Mouse (Mus musculus) hindbrain, postnatal 0 days (tissue): Measurements from ENCODE around the gene Ap5z1. TPM values are rescaled to one million over a fixed set of nuclear protein-coding genes. Genes with fewer than 3 reads are reported as not detected.

ENCODE experiments used
- ATAC-seq: fragments of 200-750 bp; cut with Nextera tagmentation; 2 replicates; pipeline ENCODE4 v1.8.0; 2017; ENCODE audit warnings: mild to moderate bottlenecking, moderate TSS enrichment, moderate library complexity
- DNase-seq: peaks from one replicate; pipeline ENCODE4 v3.0.0-alpha.2; 2015; ENCODE audit warnings: low spot score
- H3K27ac ChIP-seq: fragments of 300-500 bp; sonication (generic); 2 replicates; pipeline ENCODE4 v1.5.1; 2014; ENCODE audit warnings: mild to moderate bottlenecking
- H3K27me3 ChIP-seq: fragments of 300-500 bp; sonication (generic); 2 replicates; pipeline ENCODE4 v1.6.1; 2014; ENCODE audit warnings: low read length, mixed read lengths; ENCODE audit not compliant: insufficient read depth
- H3K36me3 ChIP-seq: fragments of 300-500 bp; sonication (generic); 2 replicates; pipeline ENCODE4 v1.6.1; 2014; ENCODE audit warnings: low read length, mixed read lengths; ENCODE audit not compliant: insufficient read depth
- H3K4me1 ChIP-seq: fragments of 300-500 bp; sonication (generic); 2 replicates; pipeline ENCODE4 v1.6.1; 2014; ENCODE audit warnings: antibody characterized with exemption, low read length, mixed read lengths; ENCODE audit not compliant: insufficient read depth
- H3K4me2 ChIP-seq: fragments of 300-500 bp; sonication (generic); 2 replicates; pipeline ENCODE4 v1.6.1; 2014; ENCODE audit warnings: low read depth, mild to moderate bottlenecking, low read length, moderate library complexity, mixed read lengths
- H3K4me3 ChIP-seq: fragments of 300-500 bp; sonication (generic); 2 replicates; pipeline ENCODE4 v1.5.1; 2014; ENCODE audit warnings: low read length
- H3K9ac ChIP-seq: fragments of 300-500 bp; sonication (generic); replicated peaks from 2 replicates; pipeline ENCODE4 v1.6.1; 2014; ENCODE audit warnings: mild to moderate bottlenecking, low read length, moderate library complexity, mixed read lengths
- H3K9me3 ChIP-seq: fragments of 300-500 bp; sonication (generic); 2 replicates; pipeline ENCODE4 v1.6.1; 2016; ENCODE audit warnings: low read length, mixed read lengths
- CTCF ChIP-seq: IDR thresholded peaks from 2 replicates; pipeline ENCODE4 v1.5.1; 2016; ENCODE audit warnings: antibody characterized with exemption, control low read depth, low read depth
- WGBS: fragments of 180-500 bp; shearing (Covaris S2); extraction: QIAGEN DNeasy Blood & Tissue Kit; methylation state at CpG from one replicate; pipeline ENCODE4 v1.1.7; 2014; 5-methylcytosine and 5-hydroxymethylcytosine counted together
- polyA plus RNA-seq: library from polyadenylated mRNA; unstranded; fragments of >200 nt; fragmentation: Nextera tagmentation; extraction: Ambion mirVana; gene quantifications from 2 replicates; pipeline ENCODE4 v1.2.1, GENCODE M21; 2015
- total RNA-seq: library from RNA; depleted of rRNA; stranded (reverse); fragments of >200 nt; gene quantifications from 2 replicates; pipeline ENCODE4 v1.2.3, GENCODE M21; 2014

The Ap5z1 gene
- total and polyA plus RNA-seq, 2 experiments from 2014 or later, result 7.5 to 22.1 TPM

DNA sequence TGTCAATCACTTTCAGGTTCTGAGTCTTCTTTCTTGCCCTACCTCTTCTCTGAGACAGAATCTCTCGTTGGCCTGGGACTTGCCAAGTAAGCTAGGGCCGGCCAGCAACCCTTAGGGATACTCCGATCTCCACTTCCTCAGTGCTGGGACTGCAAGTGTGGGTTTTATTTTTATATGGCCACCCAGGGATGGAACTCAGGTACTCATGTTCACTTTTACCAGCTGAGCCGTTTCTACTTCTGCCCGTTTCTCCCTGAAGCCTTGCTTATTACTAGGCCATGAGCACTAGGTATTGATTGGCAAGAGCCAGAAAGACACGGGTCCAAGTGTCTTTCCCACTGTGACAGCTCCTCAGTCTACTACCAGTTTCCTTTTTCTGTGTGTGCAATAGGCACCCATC, 733 bp upstream of the Ap5z1 start:
- no peak for ATAC-seq
- H3K27ac ChIP-seq, result peak overlapping the region; percentile 87
- peak overlapping the region; percentile 51; the same call in 1 of the 2 replicates for H3K9ac ChIP-seq
- no peaks in the 10 kb centered on the region for H3K27me3 ChIP-seq
- peaks cover 5% of the 10 kb centered on the region for H3K4me1 ChIP-seq
- no peaks in the 10 kb centered on the region for H3K9me3 ChIP-seq
- H3K36me3 ChIP-seq, result peaks cover 15% of the 10 kb centered on the region
- peak overlapping the region; percentile 80 for H3K4me2 ChIP-seq
- WGBS, result 83% methylated on average over 6 of the region's 6 CpGs
- no peak for DNase-seq
- H3K4me3 ChIP-seq, result peak overlapping the region; percentile 50
- no peak for TF ChIP-seq CTCF

DNA sequence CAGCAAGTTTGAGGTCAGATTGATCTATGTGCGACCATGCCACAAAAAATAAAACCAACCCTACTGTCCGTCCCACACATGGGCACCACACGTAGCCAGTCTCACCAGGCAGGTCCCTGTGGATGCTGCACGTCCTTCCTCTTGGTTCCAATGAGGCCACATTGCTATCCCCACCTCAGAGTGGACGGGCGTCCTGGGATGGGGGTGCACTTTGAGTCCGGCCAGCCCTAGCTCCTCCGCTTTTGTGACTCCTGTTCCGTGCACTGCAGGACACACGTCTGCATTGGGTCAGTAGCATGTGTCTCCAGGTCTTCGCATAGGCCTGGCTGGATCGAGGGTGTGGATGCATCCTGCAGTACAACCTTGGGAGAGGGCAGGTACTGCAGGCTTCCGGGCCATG, 4.6 kb downstream of the Ap5z1 start:
- H3K27ac ChIP-seq, result no peak overlapping the region
- no peak overlapping the region for H3K4me3 ChIP-seq
- DNase-seq, result no peak
- no peak overlapping the region for H3K9ac ChIP-seq
- H3K4me2 ChIP-seq, result no peak overlapping the region
- 96% methylated on average over 13 of the region's 13 CpGs for WGBS
- H3K4me1 ChIP-seq, result peaks cover 1% of the 10 kb centered on the region
- peaks cover 9% of the 10 kb centered on the region; the same call in 1 of the 2 replicates for H3K36me3 ChIP-seq
- TF ChIP-seq CTCF, result no peak
- no peaks in the 10 kb centered on the region for H3K9me3 ChIP-seq
- ATAC-seq, result no peak
- H3K27me3 ChIP-seq, result no peaks in the 10 kb centered on the region

DNA sequence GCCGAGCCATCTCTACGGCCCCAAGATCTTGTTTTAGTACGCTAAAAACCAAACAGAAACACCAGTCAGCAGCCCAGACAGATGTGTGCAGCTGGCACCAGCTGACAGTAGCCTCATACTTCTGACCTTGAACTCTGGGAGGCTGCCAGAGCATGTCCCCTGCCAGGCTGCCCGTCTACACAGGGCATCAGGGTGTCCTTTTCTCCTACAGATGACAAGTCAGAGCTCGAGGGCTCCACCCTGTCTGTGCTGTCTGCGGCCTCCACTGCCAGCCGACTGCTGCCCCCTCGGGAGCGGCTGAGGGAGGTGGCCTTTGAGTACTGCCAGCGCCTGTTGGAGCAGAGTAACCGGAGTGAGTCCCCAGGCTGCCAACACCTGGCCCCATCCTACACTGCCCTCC, 6.1 kb downstream of the Ap5z1 start:
- TF ChIP-seq CTCF, result no peak
- Histone ChIP-seq H3K4me2 (no peak overlapping the region), H3K27me3 (no peaks in the 10 kb centered on the region), H3K4me1 (no peaks in the 10 kb centered on the region; the same call in 1 of the 2 replicates), H3K36me3 (peaks cover 9% of the 10 kb centered on the region; the same call in 1 of the 2 replicates), H3K4me3 (no peak overlapping the region), H3K9me3 (no peaks in the 10 kb centered on the region), H3K9ac (no peak overlapping the region), H3K27ac (no peak overlapping the region)
- 88% methylated on average over 11 of the region's 11 CpGs for WGBS
- ATAC-seq (no peak), DNase-seq (no peak)

DNA sequence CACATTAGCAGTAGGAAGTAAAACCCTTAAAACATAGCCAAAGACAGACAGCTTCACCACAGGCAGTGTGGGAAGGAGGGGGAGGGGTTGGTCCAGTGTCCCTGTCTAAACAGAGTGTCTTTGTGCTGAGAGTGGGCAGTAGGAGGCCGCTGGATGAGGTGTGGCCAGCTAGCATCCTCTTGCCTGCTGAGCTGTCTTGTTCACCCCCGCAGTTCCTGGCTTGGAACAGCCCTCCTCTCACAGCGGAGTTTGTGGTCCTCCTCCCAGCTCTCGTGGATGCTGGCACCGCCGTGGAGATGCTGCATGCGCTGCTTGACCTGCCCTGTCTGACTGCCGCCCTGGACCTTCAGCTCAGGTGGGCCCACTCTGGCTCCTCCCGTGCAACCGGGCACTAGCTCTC, 10.0 kb downstream of the Ap5z1 start:
- Histone ChIP-seq H3K27ac (peak overlapping the region; percentile 45; the same call in 1 of the 2 replicates), H3K4me1 (no peaks in the 10 kb centered on the region), H3K36me3 (0 out of 2 replicates have a peak, but pooled peaks cover 6% of the 10 kb centered on the region), H3K4me2 (no peak overlapping the region), H3K9me3 (no peaks in the 10 kb centered on the region), H3K27me3 (no peaks in the 10 kb centered on the region), H3K4me3 (no peak overlapping the region), H3K9ac (no peak overlapping the region)
- 31% methylated on average over 10 of the region's 10 CpGs for WGBS
- peak; percentile 78 for ATAC-seq
- TF ChIP-seq CTCF, result no peak
- DNase-seq, result peak; percentile 60

DNA sequence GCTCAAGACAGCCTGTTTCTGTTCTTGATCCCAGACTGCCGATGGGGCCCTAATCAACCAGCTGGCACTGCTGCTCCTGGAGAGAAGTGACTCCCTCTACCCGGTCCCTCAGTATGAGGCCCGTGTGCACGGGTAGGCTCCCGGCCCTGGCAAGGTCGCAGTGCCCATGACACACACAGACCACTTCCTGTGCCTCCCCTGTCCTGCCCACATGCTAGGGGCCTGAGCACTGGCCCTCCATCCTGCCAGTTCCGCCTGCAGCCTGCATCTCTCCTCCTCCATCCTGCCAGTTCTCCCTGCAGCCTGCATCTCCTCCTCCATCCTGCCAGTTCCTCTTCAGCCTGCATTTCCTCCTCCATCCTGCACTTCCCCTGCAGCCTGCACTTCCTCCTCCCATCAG, 11.9 kb downstream of the Ap5z1 start:
- ATAC-seq (no peak), DNase-seq (no peak)
- H3K27me3 ChIP-seq, result no peaks in the 10 kb centered on the region
- H3K9me3 ChIP-seq, result no peaks in the 10 kb centered on the region
- H3K27ac ChIP-seq, result no peak overlapping the region
- H3K4me1 ChIP-seq, result no peaks in the 10 kb centered on the region
- TF ChIP-seq CTCF, result no peak
- no peak overlapping the region for H3K9ac ChIP-seq
- H3K4me2 ChIP-seq, result no peak overlapping the region
- H3K4me3 ChIP-seq, result no peak overlapping the region
- 86% methylated on average over 7 of the region's 7 CpGs for WGBS
- 0 out of 2 replicates have a peak, but pooled peaks cover 6% of the 10 kb centered on the region for H3K36me3 ChIP-seq

DNA sequence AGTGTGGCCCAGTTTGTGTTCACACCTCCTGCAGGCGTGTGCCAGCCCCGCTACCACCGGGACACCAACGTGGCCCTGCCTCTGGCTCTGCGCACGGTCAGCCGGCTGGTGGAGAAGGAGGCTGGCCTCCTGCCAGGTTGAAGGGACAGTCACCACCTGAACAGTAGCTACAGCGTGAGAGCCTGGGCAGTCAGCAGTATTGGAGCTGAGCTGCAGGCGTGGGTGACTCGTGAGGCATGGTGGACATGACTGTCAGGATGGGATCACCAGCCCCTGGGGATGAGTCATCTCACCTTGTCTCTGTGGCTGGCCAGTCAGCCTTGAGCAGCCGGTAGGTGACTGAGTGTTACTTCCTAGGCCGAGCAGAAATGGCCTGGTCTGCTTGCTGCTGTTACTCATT, 13.6 kb downstream of the Ap5z1 start:
- ATAC-seq, result no peak
- no peaks in the 10 kb centered on the region for H3K9me3 ChIP-seq
- DNase-seq, result no peak
- no peak overlapping the region for H3K4me2 ChIP-seq
- no peak overlapping the region for H3K27ac ChIP-seq
- TF ChIP-seq CTCF, result no peak
- H3K9ac ChIP-seq, result no peak overlapping the region
- no peaks in the 10 kb centered on the region for H3K27me3 ChIP-seq
- H3K4me3 ChIP-seq, result no peak overlapping the region
- H3K36me3 ChIP-seq, result 0 out of 2 replicates have a peak, but pooled peaks cover 6% of the 10 kb centered on the region
- H3K4me1 ChIP-seq, result no peaks in the 10 kb centered on the region
- 74% methylated on average over 12 of the region's 12 CpGs for WGBS

DNA sequence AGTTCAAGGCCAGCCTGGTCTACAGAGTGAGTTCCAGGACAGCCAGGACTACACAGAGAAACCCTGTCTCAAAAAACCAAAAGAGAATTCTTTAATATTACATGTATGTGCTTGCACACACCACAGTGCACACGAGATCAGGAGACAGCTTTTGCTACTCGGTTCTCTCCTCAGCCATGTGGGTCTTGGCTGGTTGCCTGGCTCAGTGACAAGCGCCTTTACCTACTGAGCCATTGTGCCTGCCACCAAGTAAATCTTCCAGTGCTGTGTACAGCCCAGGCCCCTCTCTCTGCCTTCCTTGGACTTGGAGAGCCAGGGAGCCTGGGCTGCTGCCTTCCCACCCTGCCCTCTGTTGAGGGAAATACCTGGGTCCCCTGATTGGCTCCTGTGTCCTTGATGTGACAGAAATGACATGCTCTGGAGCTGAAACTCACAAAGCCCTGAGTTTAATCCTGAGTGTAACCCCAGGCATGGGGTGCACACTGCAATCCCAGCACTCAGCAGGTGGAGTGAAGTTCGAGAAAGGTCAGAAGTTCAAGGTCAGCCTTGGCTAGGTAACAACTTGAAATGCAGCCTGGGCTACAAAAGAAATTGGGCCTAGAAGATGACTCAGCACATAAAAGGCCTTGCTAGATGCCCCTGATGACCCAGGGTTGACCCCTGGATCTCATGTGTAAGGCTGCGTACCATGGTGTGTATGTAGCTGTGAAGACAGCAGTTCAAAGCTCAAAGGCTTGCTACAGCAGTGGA, 14.3 kb downstream of the Ap5z1 start:
- 73% methylated on average over 5 of the region's 5 CpGs for WGBS
- Histone ChIP-seq H3K4me2 (no peak overlapping the region), H3K9ac (no peak overlapping the region), H3K4me3 (no peak overlapping the region), H3K36me3 (0 out of 2 replicates have a peak, but pooled peaks cover 6% of the 10 kb centered on the region), H3K27me3 (no peaks in the 10 kb centered on the region), H3K9me3 (no peaks in the 10 kb centered on the region), H3K27ac (no peak overlapping the region), H3K4me1 (no peaks in the 10 kb centered on the region)
- TF ChIP-seq CTCF, result no peak
- ATAC-seq, result no peak
- DNase-seq, result no peak
